Mouse (Mus musculus): Measurements from ENCODE around the gene Gm20425. TPM values are rescaled to one million over a fixed set of nuclear protein-coding genes. Genes with fewer than 3 reads are reported as not detected.

Gm20425 gene
- polyA plus RNA-seq, 1 experiment = 1.3 TPM

DNA sequence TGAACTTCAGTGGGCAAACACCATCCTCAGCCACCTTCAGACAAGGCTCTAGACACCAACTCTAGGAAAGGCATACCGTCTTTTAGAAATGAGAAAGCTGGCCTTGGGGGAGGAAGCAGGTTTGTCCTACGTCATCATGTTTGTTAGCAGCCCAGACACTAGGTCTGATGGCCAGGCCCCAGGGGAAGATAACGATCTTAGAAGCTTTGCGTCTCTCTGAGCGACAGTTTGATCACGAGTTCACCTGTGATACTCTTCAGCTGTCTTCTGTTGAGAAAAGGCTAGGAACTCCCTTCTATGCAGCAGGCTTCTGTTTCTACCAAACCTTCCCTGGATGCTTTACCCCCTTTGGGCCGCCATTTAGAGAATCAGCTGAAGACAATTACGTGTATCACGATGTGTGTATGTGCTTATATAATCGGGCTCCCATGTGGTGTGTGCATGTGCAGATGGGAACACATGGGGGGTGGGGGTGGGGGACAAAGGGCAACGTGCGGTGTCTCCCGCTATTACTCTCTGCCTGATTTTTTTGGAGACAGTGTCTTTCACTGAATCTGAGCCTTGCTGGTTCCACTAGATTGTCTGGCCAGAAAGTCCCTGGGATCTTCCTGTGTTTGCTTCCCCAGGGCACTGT, 1.6 kb downstream of the Gm20425 start:
- no peak overlapping the region for H3K4me3 ChIP-seq (ENCODE audit: low read depth, low read length)
- H3K27ac ChIP-seq (ENCODE audit: insufficient read depth, low read length) = no peak overlapping the region
- H3K4me1 ChIP-seq (ENCODE audit: control insufficient read depth, insufficient read depth, low read length) = no peaks in the 10 kb centered on the region
- no peaks in the 10 kb centered on the region for H3K27me3 ChIP-seq (ENCODE audit: control insufficient read depth, insufficient read depth, low read length, poor library complexity, severe bottlenecking)
- H3K9ac ChIP-seq (ENCODE audit: low read depth, poor library complexity, severe bottlenecking) = no peak overlapping the region
- TF ChIP-seq CTCF (IDR thresholded peaks at IDR 0.05; ENCODE audit: low read depth, low read length) = no peak
- TF ChIP-seq EP300 (IDR thresholded peaks at IDR 0.05; ENCODE audit: insufficient read depth, low read depth, low read length) = no peak
- TF ChIP-seq POLR2A (IDR thresholded peaks at IDR 0.05; ENCODE audit: insufficient read depth, low read length) = no peak
- no peaks in the 10 kb centered on the region for H3K36me3 ChIP-seq (ENCODE audit: control insufficient read depth, insufficient read depth, low read length, poor library complexity, severe bottlenecking)
- H3K9me3 ChIP-seq (replicated peaks; ENCODE audit: control insufficient read depth, insufficient read depth, low read length, poor library complexity, severe bottlenecking) = no peaks in the 10 kb centered on the region

DNA sequence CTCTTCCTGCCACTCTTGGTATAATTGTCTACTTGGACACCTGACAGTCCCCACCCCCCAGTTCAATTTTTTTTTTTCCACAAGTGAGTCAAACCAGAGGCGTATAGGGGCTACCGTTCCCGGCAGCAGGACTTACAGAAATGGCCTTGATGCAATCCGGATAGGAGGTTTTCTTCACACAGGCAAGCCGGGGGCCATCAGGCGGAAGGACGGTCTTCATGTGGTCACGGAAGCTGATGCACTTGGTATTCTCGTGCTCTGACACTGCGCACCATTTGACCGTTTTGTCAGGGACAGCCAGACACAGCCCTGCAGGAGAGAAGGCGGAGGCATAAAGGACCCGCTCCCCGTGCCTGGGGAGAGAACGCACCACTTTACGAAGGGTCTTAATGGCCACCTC, 2.3 kb downstream of the Gm20425 start:
- Histone ChIP-seq H3K36me3 (ENCODE audit: control insufficient read depth, insufficient read depth, low read length, poor library complexity, severe bottlenecking) (no peaks in the 10 kb centered on the region), H3K4me3 (ENCODE audit: low read depth, low read length) (peak overlapping the region; percentile 19; the same call in 1 of the 2 replicates), H3K27ac (ENCODE audit: insufficient read depth, low read length) (no peak overlapping the region), H3K27me3 (ENCODE audit: control insufficient read depth, insufficient read depth, low read length, poor library complexity, severe bottlenecking) (no peaks in the 10 kb centered on the region), H3K4me1 (ENCODE audit: control insufficient read depth, insufficient read depth, low read length) (no peaks in the 10 kb centered on the region), H3K9ac (ENCODE audit: low read depth, poor library complexity, severe bottlenecking) (no peak overlapping the region), H3K9me3 (replicated peaks; ENCODE audit: control insufficient read depth, insufficient read depth, low read length, poor library complexity, severe bottlenecking) (no peaks in the 10 kb centered on the region)
- no peak for TF ChIP-seq POLR2A (IDR thresholded peaks at IDR 0.05; ENCODE audit: insufficient read depth, low read length)
- TF ChIP-seq CTCF (IDR thresholded peaks at IDR 0.05; ENCODE audit: low read depth, low read length) = no peak
- TF ChIP-seq EP300 (IDR thresholded peaks at IDR 0.05; ENCODE audit: insufficient read depth, low read depth, low read length) = no peak

DNA sequence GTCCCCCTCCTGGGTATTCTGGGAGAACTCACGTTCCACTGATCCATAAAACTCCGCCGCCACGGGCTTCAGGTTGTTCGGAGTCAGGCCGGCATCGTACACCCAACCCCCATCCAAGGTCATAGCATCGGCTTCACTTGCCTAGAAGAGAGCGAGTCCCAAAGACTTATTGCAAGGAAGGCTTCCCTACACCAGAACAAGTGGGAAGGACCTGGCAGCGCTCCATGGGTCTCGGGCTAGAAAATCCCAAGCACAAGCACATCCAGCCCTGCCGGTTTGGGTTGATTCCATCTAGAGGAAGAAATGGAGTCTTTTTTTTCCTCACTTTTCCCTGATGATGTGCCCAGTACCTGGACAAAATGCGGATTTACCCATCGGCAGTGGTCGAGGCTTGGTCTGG, 3.3 kb downstream of the Gm20425 start:
- no peaks in the 10 kb centered on the region for H3K36me3 ChIP-seq (ENCODE audit: control insufficient read depth, insufficient read depth, low read length, poor library complexity, severe bottlenecking)
- no peak overlapping the region for H3K27ac ChIP-seq (ENCODE audit: insufficient read depth, low read length)
- H3K4me3 ChIP-seq (ENCODE audit: low read depth, low read length) = no peak overlapping the region
- no peaks in the 10 kb centered on the region for H3K27me3 ChIP-seq (ENCODE audit: control insufficient read depth, insufficient read depth, low read length, poor library complexity, severe bottlenecking)
- no peaks in the 10 kb centered on the region for H3K9me3 ChIP-seq (replicated peaks; ENCODE audit: control insufficient read depth, insufficient read depth, low read length, poor library complexity, severe bottlenecking)
- no peaks in the 10 kb centered on the region for H3K4me1 ChIP-seq (ENCODE audit: control insufficient read depth, insufficient read depth, low read length)
- H3K9ac ChIP-seq (ENCODE audit: low read depth, poor library complexity, severe bottlenecking) = no peak overlapping the region
- TF ChIP-seq POLR2A (IDR thresholded peaks at IDR 0.05; ENCODE audit: insufficient read depth, low read length) (no peak), EP300 (IDR thresholded peaks at IDR 0.05; ENCODE audit: insufficient read depth, low read depth, low read length) (no peak), CTCF (IDR thresholded peaks at IDR 0.05; ENCODE audit: low read depth, low read length) (no peak)

DNA sequence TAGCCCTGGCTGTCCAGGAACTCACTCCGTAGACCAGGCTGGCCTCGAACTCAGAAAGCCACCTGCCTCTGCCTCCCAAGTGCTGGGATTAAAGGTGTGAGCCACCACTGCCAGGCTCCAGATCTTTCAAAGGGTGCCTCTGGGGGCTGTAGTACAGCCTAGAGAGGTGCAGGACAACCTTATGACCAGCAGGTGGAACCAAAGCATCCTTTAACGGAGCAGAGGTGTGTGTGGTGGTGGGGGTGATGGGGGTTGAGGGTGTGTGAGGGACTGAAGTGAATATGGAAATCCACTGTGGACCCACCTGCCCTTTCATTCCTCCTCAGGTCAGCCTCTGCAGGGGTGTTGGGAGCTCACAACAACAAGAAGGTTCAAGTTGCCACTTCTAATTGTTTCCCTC, 4.6 kb downstream of the Gm20425 start:
- no peaks in the 10 kb centered on the region for H3K9me3 ChIP-seq (replicated peaks; ENCODE audit: control insufficient read depth, insufficient read depth, low read length, poor library complexity, severe bottlenecking)
- no peaks in the 10 kb centered on the region for H3K4me1 ChIP-seq (ENCODE audit: control insufficient read depth, insufficient read depth, low read length)
- no peaks in the 10 kb centered on the region for H3K36me3 ChIP-seq (ENCODE audit: control insufficient read depth, insufficient read depth, low read length, poor library complexity, severe bottlenecking)
- H3K9ac ChIP-seq (ENCODE audit: low read depth, poor library complexity, severe bottlenecking) = no peak overlapping the region
- H3K27ac ChIP-seq (ENCODE audit: insufficient read depth, low read length) = no peak overlapping the region
- H3K27me3 ChIP-seq (ENCODE audit: control insufficient read depth, insufficient read depth, low read length, poor library complexity, severe bottlenecking) = no peaks in the 10 kb centered on the region
- TF ChIP-seq EP300 (IDR thresholded peaks at IDR 0.05; ENCODE audit: insufficient read depth, low read depth, low read length) (no peak), CTCF (IDR thresholded peaks at IDR 0.05; ENCODE audit: low read depth, low read length) (peak; percentile 80)
- H3K4me3 ChIP-seq (ENCODE audit: low read depth, low read length) = no peak overlapping the region

DNA sequence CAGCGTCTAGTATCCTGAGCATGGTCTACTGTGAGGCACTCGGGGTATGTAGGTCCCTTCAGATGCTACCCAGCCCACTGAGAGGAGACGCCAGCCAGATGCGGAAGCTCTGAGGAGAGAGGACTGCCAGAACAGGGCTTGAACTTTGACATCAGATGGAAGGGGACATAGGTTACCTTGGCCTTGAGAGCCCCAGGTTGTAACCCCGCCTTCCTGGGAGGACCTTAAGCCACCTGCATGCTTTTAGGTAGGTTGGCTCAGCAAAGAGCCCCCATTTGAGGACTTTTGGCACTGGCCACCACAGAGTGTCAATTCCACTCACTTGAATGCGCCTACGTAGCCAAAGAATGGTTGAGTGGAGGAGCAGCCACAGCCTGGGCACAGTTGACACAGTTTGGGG, 5.4 kb downstream of the Gm20425 start:
- no peaks in the 10 kb centered on the region for H3K4me1 ChIP-seq (ENCODE audit: control insufficient read depth, insufficient read depth, low read length)
- no peak for TF ChIP-seq POLR2A (IDR thresholded peaks at IDR 0.05; ENCODE audit: insufficient read depth, low read length)

DNA sequence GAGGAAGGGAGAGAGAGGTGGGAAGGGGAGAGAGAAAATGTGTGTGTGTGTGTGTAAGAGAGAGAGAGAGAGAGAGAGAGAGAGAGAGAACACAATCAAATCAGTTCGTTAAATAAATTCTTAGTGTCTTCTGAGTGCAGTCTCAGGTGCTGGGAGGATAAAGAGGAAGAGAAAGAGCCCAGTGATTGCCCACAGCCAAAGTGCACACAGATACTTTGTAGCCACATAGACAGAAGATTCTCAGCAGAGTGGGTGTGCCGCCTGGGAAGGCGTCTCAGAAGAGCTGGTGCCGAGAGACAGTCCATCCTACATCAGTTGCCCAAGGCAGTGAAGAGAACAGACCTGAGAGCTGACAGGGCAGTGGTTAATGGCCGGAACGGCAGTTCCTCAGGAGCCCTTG, 15.8 kb downstream of the Gm20425 start:
- Histone ChIP-seq H3K4me3 (ENCODE audit: low read depth, low read length) (no peak overlapping the region), H3K9ac (ENCODE audit: low read depth, poor library complexity, severe bottlenecking) (no peak overlapping the region), H3K27me3 (ENCODE audit: control insufficient read depth, insufficient read depth, low read length, poor library complexity, severe bottlenecking) (no peaks in the 10 kb centered on the region), H3K36me3 (ENCODE audit: control insufficient read depth, insufficient read depth, low read length, poor library complexity, severe bottlenecking) (no peaks in the 10 kb centered on the region), H3K27ac (ENCODE audit: insufficient read depth, low read length) (no peak overlapping the region), H3K4me1 (ENCODE audit: control insufficient read depth, insufficient read depth, low read length) (no peaks in the 10 kb centered on the region), H3K9me3 (replicated peaks; ENCODE audit: control insufficient read depth, insufficient read depth, low read length, poor library complexity, severe bottlenecking) (no peaks in the 10 kb centered on the region)
- TF ChIP-seq POLR2A (IDR thresholded peaks at IDR 0.05; ENCODE audit: insufficient read depth, low read length) (no peak), EP300 (IDR thresholded peaks at IDR 0.05; ENCODE audit: insufficient read depth, low read depth, low read length) (no peak), CTCF (IDR thresholded peaks at IDR 0.05; ENCODE audit: low read depth, low read length) (no peak)

More for the DNA sequence above, 5.4 kb downstream of the Gm20425 start:
- no peak overlapping the region for H3K9ac ChIP-seq (ENCODE audit: low read depth, poor library complexity, severe bottlenecking)
- H3K9me3 ChIP-seq (replicated peaks; ENCODE audit: control insufficient read depth, insufficient read depth, low read length, poor library complexity, severe bottlenecking) = no peaks in the 10 kb centered on the region
- no peak overlapping the region for H3K27ac ChIP-seq (ENCODE audit: insufficient read depth, low read length)
- no peaks in the 10 kb centered on the region for H3K36me3 ChIP-seq (ENCODE audit: control insufficient read depth, insufficient read depth, low read length, poor library complexity, severe bottlenecking)
- H3K27me3 ChIP-seq (ENCODE audit: control insufficient read depth, insufficient read depth, low read length, poor library complexity, severe bottlenecking) = no peaks in the 10 kb centered on the region
- no peak overlapping the region for H3K4me3 ChIP-seq (ENCODE audit: low read depth, low read length)

All from ES-Bruce4 (cell line).